15 mouse cellular contexts compared by ENCODE assay signal in the genomic region with DNA sequence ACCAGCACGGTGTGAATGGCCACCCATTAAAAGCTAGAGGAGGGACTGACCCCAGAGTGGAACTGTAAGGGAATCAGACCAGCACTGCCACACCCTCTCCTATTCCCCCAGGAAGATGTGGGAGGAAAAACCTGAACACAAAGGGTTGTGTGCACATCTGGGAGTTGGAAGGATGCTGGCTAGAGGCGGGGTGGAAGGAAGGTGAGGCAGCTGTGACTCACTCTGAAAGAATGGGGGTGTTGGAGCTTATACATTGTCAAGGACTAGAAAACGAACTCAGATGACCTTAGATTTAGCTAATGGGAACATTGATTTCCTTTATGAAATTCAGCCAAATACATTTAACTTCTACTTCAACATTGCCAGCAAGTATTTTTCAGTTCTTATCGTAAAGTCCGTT.
A peak's percentile ranks its signal among the peaks of the same experiment; 100 is the strongest.
DNase-seq lines count a peak whose midpoint lies in the region; ATAC-seq lines count a peak whose summit lies in the region.
"Had no signal": no experiment of that assay in that cellular context is flagged by ENCODE, and none has a peak within 500 bp of the region (broad histone marks: within the 10 kb centered on the region; RNA-seq: fewer than 3 reads in every experiment).

No protein-coding gene starts in this region.

- 48% methylated on average over 5 of the region's 5 CpGs for WGBS in kidney, embryonic 15.5 days
- 75% methylated on average over 5 of the region's 5 CpGs for WGBS in neural tube, embryonic 15.5 days

- intact Hi-C loops in gastrocnemius, postnatal 14 days (cut with DNase I; ENCODE audit: low total_unique reads) = no loop called here
- intact Hi-C loops in left cerebral cortex, postnatal 14 days (cut with DNase I) = no loop called here

- H3K4me1 ChIP-seq in kidney, embryonic 15.5 days = peaks cover 22% of the 10 kb centered on the region
- peaks cover 34% of the 10 kb centered on the region for H3K4me1 ChIP-seq in neural tube, embryonic 15.5 days

- H3K36me3 ChIP-seq in kidney, embryonic 15.5 days = no peaks in the 10 kb centered on the region
- no peaks in the 10 kb centered on the region for H3K36me3 ChIP-seq in neural tube, embryonic 15.5 days
- H3K36me3 ChIP-seq: embryonic facial prominence, embryonic 15.5 days; lung, embryonic 15.5 days had no signal

- ATAC-seq in kidney, embryonic 15.5 days (replicated peaks; ENCODE audit: low FRiP score) = no peak; the same call in 1 of the 2 replicates
- ATAC-seq in neural tube, embryonic 15.5 days (ENCODE audit: low FRiP score) = no peak
- ATAC-seq: forebrain, embryonic 16.5 days; inflammation-experienced regulatory T-cells, adult 6 months had no signal

- no peak overlapping the region for H3K9ac ChIP-seq in kidney, embryonic 15.5 days
- H3K9ac ChIP-seq in neural tube, embryonic 15.5 days (replicated peaks) = no peak overlapping the region
- H3K9ac ChIP-seq: embryonic facial prominence, embryonic 15.5 days; lung, embryonic 15.5 days had no signal

- H3K27me3 ChIP-seq in kidney, embryonic 15.5 days = no peaks in the 10 kb centered on the region
- H3K27me3 ChIP-seq in neural tube, embryonic 15.5 days (replicated peaks) = no peaks in the 10 kb centered on the region
- H3K27me3 ChIP-seq: embryonic facial prominence, embryonic 15.5 days; lung, embryonic 15.5 days had no signal

- no peak overlapping the region for H3K4me2 ChIP-seq in kidney, embryonic 15.5 days
- H3K4me2 ChIP-seq in neural tube, embryonic 15.5 days = no peak overlapping the region
- H3K4me2 ChIP-seq: embryonic facial prominence, embryonic 15.5 days; lung, embryonic 15.5 days had no signal

- peak; percentile 16 for DNase-seq in gastrocnemius, adult 18-20 months (ENCODE audit: low spot score)
- DNase-seq in gastrocnemius, postnatal 14 days = no peak
- DNase-seq in kidney, postnatal 25 days = peak; percentile 7 to 38
- peak; percentile 7 for DNase-seq in ZHBTc4 (ENCODE audit: low read depth, low spot score)
- DNase-seq in left cerebral cortex, postnatal 14 days (ENCODE audit: low spot score in 2 of 2) = no peak
- DNase-seq in layer of hippocampus, adult 8-10 months (ENCODE audit: low spot score in 2 of 2) = no peak
- DNase-seq: cerebellum, postnatal 14 days; liver; right cerebral cortex, adult 18-20 months had no signal

- no peak overlapping the region for H3K27ac ChIP-seq in kidney, embryonic 15.5 days
- H3K27ac ChIP-seq in neural tube, embryonic 15.5 days (replicated peaks) = peak overlapping the region; percentile 65; the same call in 1 of the 2 replicates
- H3K27ac ChIP-seq: lung, embryonic 15.5 days had no signal

- no peak overlapping the region for H3K4me3 ChIP-seq in kidney, embryonic 15.5 days (replicated peaks)
- H3K4me3 ChIP-seq in neural tube, embryonic 15.5 days (replicated peaks) = no peak overlapping the region
- H3K4me3 ChIP-seq: embryonic facial prominence, embryonic 15.5 days; lung, embryonic 15.5 days had no signal

- no peaks in the 10 kb centered on the region for H3K9me3 ChIP-seq in kidney, embryonic 15.5 days (replicated peaks)
- no peaks in the 10 kb centered on the region for H3K9me3 ChIP-seq in neural tube, embryonic 15.5 days (replicated peaks)
- H3K9me3 ChIP-seq: embryonic facial prominence, embryonic 15.5 days; lung, embryonic 15.5 days had no signal

Comparison
In these comparisons a context has a peak if more than half of its experiments do, and no peak if none do; other contexts are left out.
1. DNase-seq: peak in gastrocnemius, adult 18-20 months (single experiment), kidney, postnatal 25 days (2 of 2) and ZHBTc4 (single experiment); none in gastrocnemius, postnatal 14 days (single experiment), left cerebral cortex, postnatal 14 days (0 of 2) and layer of hippocampus, adult 8-10 months (0 of 2).